Mouse (Mus musculus) cortical plate, adult 2 months (tissue): Measurements from ENCODE around the gene Troap. TPM values are rescaled to one million over a fixed set of nuclear protein-coding genes. Genes with fewer than 3 reads are reported as not detected.
"Not testable (repeated sequence)": the region's sequence is repeated elsewhere in the genome, so short reads cannot be mapped to it uniquely, and the experiment has no call there.

Experiments used
- H3K27ac ChIP-seq: fragments of 200-500 bp; 2 replicates; pipeline ENCODE4 v1.5.1; 2012; ENCODE audit warnings: low read length, control low read depth, inconsistent platforms; ENCODE audit not compliant: insufficient read depth
- H3K4me1 ChIP-seq: fragments of 200-500 bp; 2 replicates; pipeline ENCODE4 v1.6.1; 2011; ENCODE audit warnings: low read length; ENCODE audit not compliant: control insufficient read depth, insufficient read depth
- H3K4me3 ChIP-seq: fragments of 200-500 bp; 2 replicates; pipeline ENCODE4 v1.5.1; 2011; ENCODE audit warnings: mild to moderate bottlenecking, low read length, control low read depth; ENCODE audit not compliant: insufficient read depth
- CTCF ChIP-seq: fragments of 200-500 bp; IDR thresholded peaks from 2 replicates; pipeline ENCODE4 v1.5.1; 2011; ENCODE audit warnings: mild to moderate bottlenecking, control low read depth, low read length; ENCODE audit not compliant: insufficient read depth; ENCODE audit errors: extremely low read depth
- POLR2A ChIP-seq: fragments of 200-500 bp; IDR thresholded peaks from 2 replicates; pipeline ENCODE4 v1.6.1; 2011; ENCODE audit warnings: mild to moderate bottlenecking, low read length, control low read depth; ENCODE audit not compliant: insufficient read depth; ENCODE audit errors: extremely low read depth
- polyA plus RNA-seq: library from polyadenylated mRNA; depleted of rRNA; stranded (reverse); fragments of >200 nt; gene quantifications from 2 replicates; pipeline ENCODE4 v1.2.3, GENCODE M21; 2012

Gene Troap
- polyA plus RNA-seq, 1 experiment, result 1.1 TPM

DNA sequence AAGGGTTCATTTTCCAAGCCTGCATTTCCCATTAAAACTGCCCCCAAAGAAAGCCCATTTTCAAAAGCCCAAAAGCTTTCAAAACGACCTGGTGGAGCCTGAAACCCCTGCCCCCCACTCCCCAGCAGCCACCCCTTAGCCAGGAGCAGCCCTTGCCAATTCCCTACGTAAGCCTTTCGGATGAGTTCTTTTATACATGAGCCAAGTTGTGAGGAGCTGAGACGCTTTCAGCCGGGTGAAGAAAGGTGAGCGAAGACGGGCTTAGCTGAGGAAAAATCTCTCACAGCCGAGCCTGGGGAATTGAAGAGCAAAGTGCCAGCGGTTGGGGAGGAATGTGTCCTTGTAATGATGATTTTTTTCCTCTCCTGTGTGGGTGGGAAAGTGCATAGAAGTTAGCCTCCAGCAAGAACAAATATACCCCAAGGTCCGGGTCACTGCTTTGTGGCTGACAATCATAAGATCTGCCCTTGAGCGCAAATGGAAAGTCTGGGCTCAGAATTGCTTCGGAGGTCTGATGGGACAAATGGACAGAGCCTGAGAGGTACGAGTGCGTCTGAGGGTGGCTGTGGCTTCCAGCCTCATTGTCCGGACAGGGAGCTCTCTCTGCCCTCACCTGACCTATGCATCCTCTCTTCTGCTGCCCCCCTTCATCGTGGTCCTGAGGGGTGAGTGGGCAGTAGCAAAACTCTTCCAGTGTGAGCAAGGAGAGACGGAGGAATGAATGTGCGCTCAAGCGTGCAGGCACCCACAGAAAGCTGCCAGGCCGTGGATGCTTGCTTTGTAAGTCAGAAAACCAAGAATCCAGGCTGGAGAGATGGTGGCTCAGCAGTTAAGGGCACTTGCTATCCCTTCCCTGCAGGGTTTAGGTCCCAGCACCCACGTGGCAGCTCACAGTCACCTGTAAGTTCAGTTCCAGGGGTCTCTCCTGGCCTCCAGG, 33.2 kb upstream of the Troap start:
- TF ChIP-seq CTCF (no peak), POLR2A (no peak)
- no peak overlapping the region for H3K27ac ChIP-seq
- no peaks in the 10 kb centered on the region for H3K4me1 ChIP-seq
- no peak overlapping the region for H3K4me3 ChIP-seq

GRCm38 (mm10) chr15:99042334-99042733, 32.0 kb upstream of the Troap start:
- Histone ChIP-seq H3K4me1 (no peaks in the 10 kb centered on the region), H3K27ac (no peak overlapping the region), H3K4me3 (no peak overlapping the region)
- TF ChIP-seq POLR2A, result no peak
- TF ChIP-seq CTCF, result no peak

GRCm38 (mm10) chr15:99044854-99045253, 29.5 kb upstream of the Troap start:
- no peak for TF ChIP-seq POLR2A
- TF ChIP-seq CTCF, result no peak

GRCm38 (mm10) chr15:99045734-99046133, 28.6 kb upstream of the Troap start:
- H3K4me3 ChIP-seq, H3K27ac ChIP-seq, H3K4me1 ChIP-seq: not testable (repeated sequence)

More at GRCm38 (mm10) chr15:99044854-99045253, 29.5 kb upstream of the Troap start:
- Histone ChIP-seq H3K4me3 (no peak overlapping the region), H3K27ac (no peak overlapping the region), H3K4me1 (no peaks in the 10 kb centered on the region)

- no peak overlapping the region for H3K27ac ChIP-seq
- no peaks in the 10 kb centered on the region for H3K4me1 ChIP-seq
- H3K4me3 ChIP-seq, result no peak overlapping the region
- TF ChIP-seq CTCF (peak; percentile 85), POLR2A (no peak)
Measured at GRCm38 (mm10) chr15:99049473-99050253, 24.7 kb upstream of the Troap start.

DNA sequence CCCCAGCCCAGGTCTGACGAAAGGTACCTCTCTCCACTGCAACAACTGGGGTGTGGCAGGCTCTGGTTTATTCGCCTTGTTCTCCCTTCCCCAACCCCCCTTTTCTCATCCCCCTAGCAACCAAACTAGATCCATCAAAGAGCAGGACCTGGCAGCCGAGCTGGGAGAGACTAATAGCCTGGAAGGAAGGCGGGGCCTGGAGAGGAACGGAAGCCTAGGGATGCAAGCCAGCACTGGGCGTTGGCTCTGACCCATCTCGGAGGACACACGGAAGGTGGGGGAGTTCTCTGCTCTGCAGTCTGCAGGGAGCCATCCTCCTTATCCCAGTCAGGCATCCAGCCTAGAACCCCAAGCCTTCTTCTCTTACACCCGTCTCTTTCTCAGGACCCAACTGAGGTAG, 21.0 kb upstream of the Troap start:
- Histone ChIP-seq H3K27ac (no peak overlapping the region), H3K4me1 (no peaks in the 10 kb centered on the region), H3K4me3 (no peak overlapping the region)
- TF ChIP-seq CTCF (no peak), POLR2A (no peak)

- TF ChIP-seq POLR2A (no peak), CTCF (no peak)
- H3K27ac ChIP-seq, result no peak within 1 kb of the TSS
- H3K4me3 ChIP-seq, result no peak within 1 kb of the TSS
- no peaks in the 10 kb centered on the region for H3K4me1 ChIP-seq
Measured at GRCm38 (mm10) chr15:99055040-99055439, 19.3 kb upstream of the Troap start, which contains the start of gene Prph. Prph (plus strand) TSS chr15:99055174.

DNA sequence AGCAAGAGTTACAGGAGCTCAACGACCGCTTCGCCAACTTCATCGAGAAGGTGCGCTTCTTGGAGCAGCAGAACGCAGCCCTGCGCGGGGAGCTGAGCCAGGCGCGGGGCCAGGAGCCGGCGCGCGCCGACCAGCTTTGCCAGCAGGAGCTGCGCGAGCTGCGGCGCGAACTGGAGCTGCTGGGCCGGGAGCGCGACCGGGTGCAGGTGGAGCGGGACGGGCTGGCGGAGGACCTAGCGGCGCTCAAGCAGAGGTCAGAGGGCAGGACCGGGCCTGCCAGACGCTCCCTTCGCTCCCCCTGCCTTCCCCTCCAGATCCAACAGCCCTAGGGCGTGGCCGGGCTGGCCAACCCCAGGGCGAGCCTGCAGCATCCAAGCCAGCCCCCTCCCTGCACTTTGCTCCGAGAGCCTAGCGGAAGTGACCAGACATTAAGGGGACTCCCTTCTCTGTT, 18.8 kb upstream of the Troap start:
- Histone ChIP-seq H3K27ac (no peak overlapping the region), H3K4me1 (no peaks in the 10 kb centered on the region), H3K4me3 (no peak overlapping the region)
- no peak for TF ChIP-seq POLR2A
- TF ChIP-seq CTCF, result no peak

- no peak overlapping the region for H3K4me3 ChIP-seq
- H3K4me1 ChIP-seq, result no peaks in the 10 kb centered on the region
- no peak for TF ChIP-seq POLR2A
- TF ChIP-seq CTCF, result peak; percentile 44
- no peak overlapping the region for H3K27ac ChIP-seq
Measured at GRCm38 (mm10) chr15:99056332-99056731, 18.0 kb upstream of the Troap start.
